Mouse (Mus musculus) C2C12 (cell line): Measurements from ENCODE around the gene Mbnl1.

Experiments
- CEBPB ChIP-seq: IDR thresholded peaks from one replicate; pipeline ENCODE4 v1.6.1; 2011; ENCODE audit warnings: low read depth, mild to moderate bottlenecking, control low read depth, moderate library complexity
- CTCF ChIP-seq: IDR thresholded peaks from one replicate; pipeline ENCODE4 v1.5.1; 2011; ENCODE audit not compliant: control insufficient read depth, insufficient read depth, insufficient read length
- FOSL1 ChIP-seq: IDR thresholded peaks from one replicate; pipeline ENCODE4 v1.8.0; 2011; ENCODE audit warnings: mild to moderate bottlenecking, low read length; ENCODE audit not compliant: poor library complexity, insufficient read depth, severe bottlenecking
- MAX ChIP-seq: IDR thresholded peaks from one replicate; pipeline ENCODE4 v1.6.1; 2011; ENCODE audit warnings: mild to moderate bottlenecking, control low read depth
- MYOD1 ChIP-seq: IDR thresholded peaks from one replicate; pipeline ENCODE4 v1.6.1; 2011; ENCODE audit warnings: low read depth; ENCODE audit not compliant: control insufficient read depth, insufficient read length
- MYOG ChIP-seq: IDR thresholded peaks from one replicate; pipeline ENCODE4 v1.6.1; 2011; ENCODE audit not compliant: control insufficient read depth, insufficient read length; ENCODE audit errors: extremely low read depth
- USF1 ChIP-seq: IDR thresholded peaks from one replicate; pipeline ENCODE4 v1.6.1; 2011; ENCODE audit warnings: low read depth, mild to moderate bottlenecking, control low read depth, moderate library complexity

- TF ChIP-seq CTCF (no peak), USF1 (no peak), MYOD1 (no peak), MAX (no peak), FOSL1 (no peak), MYOG (no peak), CEBPB (no peak)
These were observed 48.5 kb upstream of the Mbnl1 start for GRCm38 (mm10) chr3:60424148-60424547.
